In the genomic region with DNA sequence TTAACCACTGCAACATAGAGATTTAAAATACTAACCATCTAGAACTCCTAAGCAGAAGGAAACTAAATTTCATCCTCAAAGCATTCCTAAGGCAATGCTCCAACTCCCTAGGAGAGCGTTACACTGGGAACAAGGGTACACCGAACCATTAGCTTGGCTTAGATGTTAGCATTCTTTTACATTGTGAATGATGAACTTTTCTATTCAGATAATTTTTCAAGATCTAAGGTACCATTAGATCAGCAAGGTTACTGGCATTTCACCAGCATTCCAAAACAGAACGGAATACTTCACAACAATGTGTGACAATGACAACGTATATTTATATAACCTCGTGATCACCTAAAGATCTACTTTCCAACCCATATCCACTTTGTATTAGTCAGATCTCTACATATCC, we compare ENCODE assay signal across 9 mouse cellular contexts. TPM values are rescaled to one million over a fixed set of nuclear protein-coding genes. Genes with fewer than 3 reads are reported as not detected.
DNase-seq lines count a peak whose midpoint lies in the region; ATAC-seq lines count a peak whose summit lies in the region.
"Had no signal": no experiment of that assay in that cellular context is flagged by ENCODE, and none has a peak within 500 bp of the region (broad histone marks: within the 10 kb centered on the region; RNA-seq: fewer than 3 reads in every experiment).

No protein-coding gene starts in this region.

- no peaks in the 10 kb centered on the region for H3K27me3 ChIP-seq in forebrain, embryonic 12.5 days
- no peaks in the 10 kb centered on the region for H3K27me3 ChIP-seq in liver, embryonic 11.5 days (replicated peaks; ENCODE audit: control insufficient read depth, insufficient read depth, low read length)

- peaks cover 18% of the 10 kb centered on the region for H3K4me1 ChIP-seq in forebrain, embryonic 12.5 days
- H3K4me1 ChIP-seq in liver, embryonic 11.5 days (replicated peaks; ENCODE audit: control insufficient read depth, insufficient read depth, low read length), result peaks cover 29% of the 10 kb centered on the region

- WGBS in forebrain, embryonic 12.5 days, result 10% methylated on average over 5 of the region's 5 CpGs
- 12% methylated on average over 5 of the region's 5 CpGs for WGBS in liver, embryonic 11.5 days

- H3K4me2 ChIP-seq in forebrain, embryonic 12.5 days, result peak overlapping the region; percentile 69
- peak overlapping the region; percentile 79 for H3K4me2 ChIP-seq in liver, embryonic 11.5 days

- no peak for ATAC-seq in forebrain, embryonic 12.5 days (ENCODE audit: low FRiP score)
- no peak for ATAC-seq in liver, embryonic 11.5 days (replicated peaks; ENCODE audit: low FRiP score)

- no peaks in the 10 kb centered on the region for H3K36me3 ChIP-seq in forebrain, embryonic 12.5 days (replicated peaks)
- no peaks in the 10 kb centered on the region for H3K36me3 ChIP-seq in liver, embryonic 11.5 days (ENCODE audit: control insufficient read depth, insufficient read depth, low read length)

- H3K9me3 ChIP-seq in forebrain, embryonic 12.5 days, result no peaks in the 10 kb centered on the region
- no peaks in the 10 kb centered on the region for H3K9me3 ChIP-seq in liver, embryonic 11.5 days (ENCODE audit: control insufficient read depth, low read length)

- peak; percentile 33 for DNase-seq in embryo, embryonic 10.5 days (ENCODE audit: low spot score)
- DNase-seq in embryo, embryonic 10 days (ENCODE audit: low spot score), result no peak
- DNase-seq in 3T3-L1 (ENCODE audit: low read depth, low spot score), result peak; percentile 23
- DNase-seq in liver, embryonic 11.5 days (ENCODE audit: low spot score), result no peak
- no peak for DNase-seq in yolk sac, embryonic 10.5 days (ENCODE audit: low spot score)
- DNase-seq in right cerebral cortex, adult 2 months (ENCODE audit: low spot score in 2 of 2), result no peak
- DNase-seq in thymus, postnatal 25 days, result no peak
- DNase-seq: cerebellum, adult 18-20 months had no signal

- H3K4me3 ChIP-seq in forebrain, embryonic 12.5 days (replicated peaks), result peak overlapping the region; percentile 91
- H3K4me3 ChIP-seq in liver, embryonic 11.5 days (ENCODE audit: low read depth, low read length), result peak overlapping the region; percentile 99

- H3K9ac ChIP-seq in forebrain, embryonic 12.5 days, result peak overlapping the region; percentile 95
- H3K9ac ChIP-seq in liver, embryonic 11.5 days (ENCODE audit: low read depth, low read length), result peak overlapping the region; percentile 99

- no peak overlapping the region for H3K27ac ChIP-seq in forebrain, embryonic 12.5 days
- H3K27ac ChIP-seq in liver, embryonic 11.5 days (ENCODE audit: low read depth, low read length), result no peak overlapping the region; the same call in 1 of the 2 replicates

RNA-seq across cellular contexts. Expression of a gene that starts 6.1 kb away (rescaled TPM):
- 6.5 and 7.3 TPM in 2 replicates for polyA plus RNA-seq in forebrain, embryonic 12.5 days (2016; fragmentation: Nextera tagmentation; extraction: Ambion mirVana)
- 10.2 and 11.0 TPM in 2 replicates for polyA plus RNA-seq in liver, embryonic 11.5 days (2014; fragmentation: Nextera tagmentation; extraction: Ambion mirVana)

Comparison
In these comparisons a context has a peak if more than half of its experiments do, and no peak if none do; other contexts are left out.
1. DNase-seq: peak in embryo, embryonic 10.5 days (single experiment) and 3T3-L1 (single experiment); none in embryo, embryonic 10 days (single experiment), liver, embryonic 11.5 days (single experiment), yolk sac, embryonic 10.5 days (single experiment), right cerebral cortex, adult 2 months (0 of 2) and thymus, postnatal 25 days (single experiment).